Mouse (Mus musculus): ENCODE measurements around the gene Snrk.

- TF ChIP-seq EP300 (optimal IDR thresholded peaks at IDR 0.05) (no peak), CTCF (IDR thresholded peaks at IDR 0.05; ENCODE audit: low read depth) (no peak)
These were observed 32.0 kb upstream of the Snrk start for GRCm38 (mm10) chr9:122085055-122085454.

Measured in stomach, postnatal 0 days (tissue).